Mouse (Mus musculus) lung, adult 2 months (tissue): ENCODE data around the gene Zbtb48.

Experiments used
- CTCF ChIP-seq: fragments of 200-500 bp; IDR thresholded peaks from 2 replicates; pipeline ENCODE4 v1.5.1; 2011; ENCODE audit warnings: mild to moderate bottlenecking, low read length, control low read depth; ENCODE audit not compliant: insufficient read depth
- POLR2A ChIP-seq: fragments of 200-500 bp; IDR thresholded peaks from 2 replicates; pipeline ENCODE4 v1.6.1; 2011; ENCODE audit warnings: low read depth, mild to moderate bottlenecking, control low read depth, low read length, borderline replicate concordance; ENCODE audit errors: extremely low read depth

- TF ChIP-seq CTCF = no peak
- TF ChIP-seq POLR2A = no peak
Observed at GRCm38 (mm10) chr4:152043171-152043570, 15.7 kb upstream of the Zbtb48 start.
